In genomic region chr4:156197829-156198205, GRCm38 (mm10) we compare ENCODE assay signal across 8 mouse cellular contexts. TPM values are rescaled to one million over a fixed set of nuclear protein-coding genes. Genes with fewer than 3 reads are reported as not detected.
A peak's percentile ranks its signal among the peaks of the same experiment; 100 is the strongest.
DNase-seq lines count a peak whose midpoint lies in the region; ATAC-seq lines count a peak whose summit lies in the region.

No protein-coding gene starts in this region.

- intact Hi-C loops in heart, postnatal 14 days (cut with DNase I), result no loop called here

- DNase-seq in CD8-positive naive resting alpha-beta T cell, adult 2 months (ENCODE audit: low read depth in 2 of 2, low spot score in 2 of 2), result peak; percentile 25 to 30
- DNase-seq in heart, postnatal 14 days, result peak; percentile 92 to 94
- DNase-seq in layer of hippocampus, adult 11-12 months (ENCODE audit: low spot score), result peak; percentile 83
- DNase-seq in lung, adult 18-20 months, result peak; percentile 90 to 94
- DNase-seq in thymus, adult 18-20 months, result peak; percentile 52 to 64

- no peaks in the 10 kb centered on the region for H3K9me3 ChIP-seq in forebrain, embryonic 13.5 days (replicated peaks)
- H3K9me3 ChIP-seq in neural tube, embryonic 15.5 days (replicated peaks), result no peaks in the 10 kb centered on the region

- WGBS in forebrain, embryonic 13.5 days, result 0% methylated on average over 15 of the region's 26 CpGs
- 0% methylated on average over 24 of the region's 26 CpGs for WGBS in neural tube, embryonic 15.5 days

- H3K27ac ChIP-seq in forebrain, embryonic 13.5 days, result peak overlapping the region; percentile 97
- H3K27ac ChIP-seq in neural tube, embryonic 15.5 days (replicated peaks), result peak overlapping the region; percentile 95

- no peaks in the 10 kb centered on the region for H3K27me3 ChIP-seq in forebrain, embryonic 13.5 days
- no peaks in the 10 kb centered on the region; the same call in 1 of the 2 replicates for H3K27me3 ChIP-seq in neural tube, embryonic 15.5 days (replicated peaks)

- H3K36me3 ChIP-seq in forebrain, embryonic 13.5 days (ENCODE audit: poor library complexity, severe bottlenecking), result peaks cover 26% of the 10 kb centered on the region
- no peaks in the 10 kb centered on the region for H3K36me3 ChIP-seq in neural tube, embryonic 15.5 days

- peak overlapping the region; percentile 71 for H3K9ac ChIP-seq in forebrain, embryonic 13.5 days
- peak overlapping the region; percentile 62 for H3K9ac ChIP-seq in neural tube, embryonic 15.5 days (replicated peaks)

- H3K4me1 ChIP-seq in forebrain, embryonic 13.5 days, result peaks cover 47% of the 10 kb centered on the region
- H3K4me1 ChIP-seq in neural tube, embryonic 15.5 days, result peaks cover 47% of the 10 kb centered on the region

- peak overlapping the region; percentile 63 for H3K4me2 ChIP-seq in forebrain, embryonic 13.5 days
- H3K4me2 ChIP-seq in neural tube, embryonic 15.5 days, result peak overlapping the region; percentile 89

- ATAC-seq in cerebellum, adult (ENCODE audit: insufficient number of reproducible peaks, low FRiP score, low TSS enrichment), result peak; percentile 71
- peak; percentile 93 for ATAC-seq in forebrain, embryonic 13.5 days
- ATAC-seq in neural tube, embryonic 15.5 days (ENCODE audit: low FRiP score), result peak; percentile 92

- peak overlapping the region; percentile 83 for H3K4me3 ChIP-seq in forebrain, embryonic 13.5 days
- H3K4me3 ChIP-seq in neural tube, embryonic 15.5 days (replicated peaks), result peak overlapping the region; percentile 81

RNA-seq across cellular contexts. Expression of gene Agrn, which starts 0.5 kb away (rescaled TPM):
- 91.4 and 107 TPM in 2 replicates for polyA plus RNA-seq in forebrain, embryonic 13.5 days (2015; fragmentation: Nextera tagmentation; extraction: Ambion mirVana)
- 10 to 100 TPM; 71.8 to 72.6 TPM for total RNA-seq in heart, postnatal 14 days (2021)
- polyA plus RNA-seq in neural tube, embryonic 15.5 days (2015; fragmentation: Nextera tagmentation; extraction: Ambion mirVana), result 87.2 and 100 TPM in 2 replicates

RNA-seq across cellular contexts. Expression of gene Isg15, which starts 2.8 kb away (rescaled TPM):
- 1.3 TPM in 2 replicates for polyA plus RNA-seq in forebrain, embryonic 13.5 days (2015; fragmentation: Nextera tagmentation; extraction: Ambion mirVana)
- total RNA-seq in heart, postnatal 14 days (2021), result 1 to 10 TPM; 1.9 to 2.6 TPM
- 3.2 and 9.7 TPM in 2 replicates for polyA plus RNA-seq in neural tube, embryonic 15.5 days (2015; fragmentation: Nextera tagmentation; extraction: Ambion mirVana)

RNA-seq across cellular contexts. Expression of gene AW011738, which starts 5.3 kb away (rescaled TPM):
- polyA plus RNA-seq in forebrain, embryonic 13.5 days (2015; fragmentation: Nextera tagmentation; extraction: Ambion mirVana), result 6.2 and 7.6 TPM in 2 replicates
- total RNA-seq in heart, postnatal 14 days (2021), result 1 to 10 TPM; 5.5 to 6.3 TPM
- polyA plus RNA-seq in neural tube, embryonic 15.5 days (2015; fragmentation: Nextera tagmentation; extraction: Ambion mirVana), result 4.2 and 6.2 TPM in 2 replicates

RNA-seq across cellular contexts. Expression of gene Perm1, which starts 17.9 kb away (rescaled TPM):
- 1.2 and 1.6 TPM in 2 replicates for polyA plus RNA-seq in forebrain, embryonic 13.5 days (2015; fragmentation: Nextera tagmentation; extraction: Ambion mirVana)
- total RNA-seq in heart, postnatal 14 days (2021), result 100 to 1,000 TPM; 178 to 193 TPM
- polyA plus RNA-seq in neural tube, embryonic 15.5 days (2015; fragmentation: Nextera tagmentation; extraction: Ambion mirVana), result 2.3 and 2.8 TPM in 2 replicates

RNA-seq across cellular contexts. Expression of gene Plekhn1, which starts 36.8 kb away (rescaled TPM):
- polyA plus RNA-seq in forebrain, embryonic 13.5 days (2015; fragmentation: Nextera tagmentation; extraction: Ambion mirVana), result 22.4 and 26.2 TPM in 2 replicates
- 10 to 100 TPM in 1 of 2 experiments, 1 to 10 TPM in 1; 9.3 to 11.0 TPM for total RNA-seq in heart, postnatal 14 days (2021)
- 27.2 and 28.7 TPM in 2 replicates for polyA plus RNA-seq in neural tube, embryonic 15.5 days (2015; fragmentation: Nextera tagmentation; extraction: Ambion mirVana)

Comparison
In these comparisons a context has a peak if more than half of its experiments do, and no peak if none do; other contexts are left out.
1. Peak in every context shown above with its lines: DNase-seq, ATAC-seq, H3K4me3 ChIP-seq and H3K27ac ChIP-seq.
2. DNase-seq: peak in every context shown above with its lines; median percentile 93 in heart, postnatal 14 days; 92 in lung, adult 18-20 months; 83 in layer of hippocampus, adult 11-12 months; 58 in thymus, adult 18-20 months; 28 in CD8-positive naive resting alpha-beta T cell, adult 2 months.